9 mouse cellular contexts compared by ENCODE assay signal in genomic region chr5:120836731-120837585, GRCm38 (mm10). TPM values are rescaled to one million over a fixed set of nuclear protein-coding genes. Genes with fewer than 3 reads are reported as not detected.
DNase-seq lines count a peak whose midpoint lies in the region; ATAC-seq and TF ChIP-seq lines count a peak whose summit lies in the region.
"Had no signal": no experiment of that assay in that cellular context is flagged by ENCODE, and none has a peak within 500 bp of the region (broad histone marks: within the 10 kb centered on the region; RNA-seq: fewer than 3 reads in every experiment).

No protein-coding gene starts in this region.

- H3K4me2 ChIP-seq in forebrain, embryonic 16.5 days (ENCODE audit: low read length) = no peak overlapping the region
- no peak overlapping the region for H3K4me2 ChIP-seq in neural tube, embryonic 15.5 days
- no peak overlapping the region for H3K4me2 ChIP-seq in lung, embryonic 14.5 days

- H3K36me3 ChIP-seq in forebrain, embryonic 10.5 days (replicated peaks) = no peaks in the 10 kb centered on the region
- H3K36me3 ChIP-seq in forebrain, embryonic 16.5 days (ENCODE audit: control insufficient read depth, insufficient read depth) = no peaks in the 10 kb centered on the region
- no peaks in the 10 kb centered on the region for H3K36me3 ChIP-seq in neural tube, embryonic 15.5 days
- no peaks in the 10 kb centered on the region for H3K36me3 ChIP-seq in lung, embryonic 14.5 days (ENCODE audit: insufficient read depth)
- H3K36me3 ChIP-seq in splenic B cell, adult 2 months (ENCODE audit: control insufficient read depth, insufficient read depth, low read length, poor library complexity, severe bottlenecking) = no peaks in the 10 kb centered on the region

- ATAC-seq in forebrain, embryonic 16.5 days = no peak
- ATAC-seq in neural tube, embryonic 15.5 days (ENCODE audit: low FRiP score) = no peak
- peak; percentile 51 to 56; a peak in 1 of 4 replicates for ATAC-seq in hematopoietic stem cell, adult 5-6 weeks (replicated peaks in 1 of 2; ENCODE audit: insufficient read depth in 1 of 2, low FRiP score in 2 of 2, low TSS enrichment in 1 of 2, low read depth in 1 of 2, poor library complexity in 2 of 2, severe bottlenecking in 2 of 2)
- ATAC-seq in lung, embryonic 14.5 days (ENCODE audit: insufficient read depth) = no peak

- H3K27me3 ChIP-seq in forebrain, embryonic 10.5 days (ENCODE audit: poor library complexity, severe bottlenecking) = peaks cover 16% of the 10 kb centered on the region
- H3K27me3 ChIP-seq in forebrain, embryonic 16.5 days (replicated peaks; ENCODE audit: control insufficient read depth, insufficient read depth, low read length) = no peaks in the 10 kb centered on the region
- H3K27me3 ChIP-seq in neural tube, embryonic 15.5 days (replicated peaks) = peaks cover 18% of the 10 kb centered on the region; the same call in 1 of the 2 replicates
- H3K27me3 ChIP-seq in lung, embryonic 14.5 days (ENCODE audit: insufficient read depth, low read length) = no peaks in the 10 kb centered on the region
- no peaks in the 10 kb centered on the region; the same call in 1 of the 2 replicates for H3K27me3 ChIP-seq in splenic B cell, adult 2 months (ENCODE audit: control insufficient read depth, insufficient read depth, low read length, poor library complexity, severe bottlenecking)

- H3K27ac ChIP-seq in forebrain, embryonic 10.5 days = no peak overlapping the region
- no peak overlapping the region for H3K27ac ChIP-seq in forebrain, embryonic 16.5 days (ENCODE audit: low read length)
- H3K27ac ChIP-seq in neural tube, embryonic 15.5 days (replicated peaks) = no peak overlapping the region
- H3K27ac ChIP-seq in lung, embryonic 14.5 days (ENCODE audit: low read depth) = no peak overlapping the region

- DNase-seq in forebrain, embryonic 10.5 days (ENCODE audit: extremely low spot score, low spot score) = peak; percentile 48
- DNase-seq in neural tube, embryonic 10.5 days (ENCODE audit: extremely low spot score, low spot score) = peak; percentile 54
- DNase-seq in c-Kit-positive CD71-positive TER-119-negative erythroid progenitor cells, embryonic 14.5 days (ENCODE audit: low read depth) = peak; percentile 23
- peak; percentile 71 for DNase-seq in lung, embryonic 14.5 days
- peak; percentile 71 for DNase-seq in splenic B cell, adult 2 months (ENCODE audit: low read depth, low spot score)

- peaks cover 19% of the 10 kb centered on the region for H3K4me1 ChIP-seq in forebrain, embryonic 10.5 days
- peaks cover 9% of the 10 kb centered on the region for H3K4me1 ChIP-seq in forebrain, embryonic 16.5 days (replicated peaks; ENCODE audit: control insufficient read depth, insufficient read depth, low read length)
- no peaks in the 10 kb centered on the region; the same call in 1 of the 2 replicates for H3K4me1 ChIP-seq in neural tube, embryonic 15.5 days
- no peaks in the 10 kb centered on the region for H3K4me1 ChIP-seq in lung, embryonic 14.5 days (ENCODE audit: insufficient read depth)

- H3K4me3 ChIP-seq in forebrain, embryonic 10.5 days = no peak overlapping the region
- no peak overlapping the region for H3K4me3 ChIP-seq in forebrain, embryonic 16.5 days (replicated peaks; ENCODE audit: low read length)
- H3K4me3 ChIP-seq in neural tube, embryonic 15.5 days (replicated peaks) = no peak overlapping the region
- no peak overlapping the region for H3K4me3 ChIP-seq in lung, embryonic 14.5 days (ENCODE audit: low read depth, low read length)

- peak; percentile 77 for TF ChIP-seq CTCF in lung, embryonic 14.5 days (IDR thresholded peaks at IDR 0.05; ENCODE audit: low read depth)

- no peak overlapping the region for H3K9ac ChIP-seq in forebrain, embryonic 16.5 days (replicated peaks; ENCODE audit: low read depth, low read length)
- no peak overlapping the region for H3K9ac ChIP-seq in neural tube, embryonic 15.5 days (replicated peaks)
- H3K9ac ChIP-seq in lung, embryonic 14.5 days = no peak overlapping the region

- WGBS in forebrain, embryonic 10.5 days = 8% methylated on average over 8 of the region's 8 CpGs
- WGBS in forebrain, embryonic 16.5 days = 13% methylated on average over 8 of the region's 8 CpGs
- WGBS in neural tube, embryonic 15.5 days = 6% methylated on average over 8 of the region's 8 CpGs
- WGBS in lung, embryonic 14.5 days = 7% methylated on average over 8 of the region's 8 CpGs

- H3K9me3 ChIP-seq in forebrain, embryonic 10.5 days = no peaks in the 10 kb centered on the region
- no peaks in the 10 kb centered on the region for H3K9me3 ChIP-seq in forebrain, embryonic 16.5 days (ENCODE audit: control insufficient read depth, low read length)
- no peaks in the 10 kb centered on the region for H3K9me3 ChIP-seq in neural tube, embryonic 15.5 days (replicated peaks)
- no peaks in the 10 kb centered on the region for H3K9me3 ChIP-seq in lung, embryonic 14.5 days (ENCODE audit: low read depth, low read length)

RNA-seq across cellular contexts. Expression of gene Oas1f, which starts 10.2 kb away (rescaled TPM):
- polyA plus RNA-seq in forebrain, embryonic 10.5 days (2016; fragmentation: Nextera tagmentation; extraction: Ambion mirVana) = not detected in 2 replicates
- polyA plus RNA-seq in forebrain, embryonic 16.5 days (2015; fragmentation: Nextera tagmentation; extraction: Ambion mirVana) = not detected in 2 replicates
- not detected in 2 replicates for polyA plus RNA-seq in neural tube, embryonic 15.5 days (2015; fragmentation: Nextera tagmentation; extraction: Ambion mirVana)
- total RNA-seq in hematopoietic stem cell, adult 5-6 weeks (2017) = not detected in 2 replicates
- not detected in 2 replicates for polyA plus RNA-seq in lung, embryonic 14.5 days (2014; fragmentation: Nextera tagmentation; extraction: Ambion mirVana)
- total RNA-seq: left cerebral cortex, postnatal 10 days had no signal

RNA-seq across cellular contexts. Expression of gene Oas1h, which starts 24.3 kb away (rescaled TPM):
- polyA plus RNA-seq in forebrain, embryonic 10.5 days (2016; fragmentation: Nextera tagmentation; extraction: Ambion mirVana) = not detected in 2 replicates
- not detected in 2 replicates for polyA plus RNA-seq in forebrain, embryonic 16.5 days (2015; fragmentation: Nextera tagmentation; extraction: Ambion mirVana)
- not detected in 2 replicates for polyA plus RNA-seq in neural tube, embryonic 15.5 days (2015; fragmentation: Nextera tagmentation; extraction: Ambion mirVana)
- not detected in 2 replicates for total RNA-seq in hematopoietic stem cell, adult 5-6 weeks (2017)
- polyA plus RNA-seq in lung, embryonic 14.5 days (2014; fragmentation: Nextera tagmentation; extraction: Ambion mirVana) = not detected in 2 replicates
- total RNA-seq: left cerebral cortex, postnatal 10 days had no signal

RNA-seq across cellular contexts. Expression of gene Oas1c, which starts 24.6 kb away (rescaled TPM):
- 0.33 and 0.41 TPM in 2 replicates for polyA plus RNA-seq in forebrain, embryonic 10.5 days (2016; fragmentation: Nextera tagmentation; extraction: Ambion mirVana)
- 0.32 and 0.34 TPM in 2 replicates for polyA plus RNA-seq in forebrain, embryonic 16.5 days (2015; fragmentation: Nextera tagmentation; extraction: Ambion mirVana)
- 0.55 and 0.65 TPM in 2 replicates for polyA plus RNA-seq in neural tube, embryonic 15.5 days (2015; fragmentation: Nextera tagmentation; extraction: Ambion mirVana)
- total RNA-seq in hematopoietic stem cell, adult 5-6 weeks (2017) = 2.0 and 10.4 TPM in 2 replicates
- 0.32 and 0.68 TPM in 2 replicates for polyA plus RNA-seq in lung, embryonic 14.5 days (2014; fragmentation: Nextera tagmentation; extraction: Ambion mirVana)

RNA-seq across cellular contexts. Expression of gene Oas1e, which starts 41.6 kb away (rescaled TPM):
- not detected in 2 replicates for polyA plus RNA-seq in forebrain, embryonic 10.5 days (2016; fragmentation: Nextera tagmentation; extraction: Ambion mirVana)
- polyA plus RNA-seq in forebrain, embryonic 16.5 days (2015; fragmentation: Nextera tagmentation; extraction: Ambion mirVana) = not detected in 2 replicates
- polyA plus RNA-seq in neural tube, embryonic 15.5 days (2015; fragmentation: Nextera tagmentation; extraction: Ambion mirVana) = 0.18 and 0.31 TPM in 2 replicates
- total RNA-seq in hematopoietic stem cell, adult 5-6 weeks (2017) = 0.19 and 0.30 TPM in 2 replicates
- polyA plus RNA-seq in lung, embryonic 14.5 days (2014; fragmentation: Nextera tagmentation; extraction: Ambion mirVana) = not detected in 2 replicates
- total RNA-seq: left cerebral cortex, postnatal 10 days had no signal

RNA-seq across cellular contexts. Expression of gene Oas1g, which starts 50.5 kb away (rescaled TPM):
- 0.12 TPM in 1 of 2 replicates, not detected in the other for polyA plus RNA-seq in forebrain, embryonic 10.5 days (2016; fragmentation: Nextera tagmentation; extraction: Ambion mirVana)
- polyA plus RNA-seq in forebrain, embryonic 16.5 days (2015; fragmentation: Nextera tagmentation; extraction: Ambion mirVana) = not detected in 2 replicates
- polyA plus RNA-seq in neural tube, embryonic 15.5 days (2015; fragmentation: Nextera tagmentation; extraction: Ambion mirVana) = 0.37 and 1.4 TPM in 2 replicates
- total RNA-seq in hematopoietic stem cell, adult 5-6 weeks (2017) = 4.8 and 6.2 TPM in 2 replicates
- polyA plus RNA-seq in lung, embryonic 14.5 days (2014; fragmentation: Nextera tagmentation; extraction: Ambion mirVana) = 0.20 TPM in 1 of 2 replicates, not detected in the other
- total RNA-seq: left cerebral cortex, postnatal 10 days had no signal

Comparison
In these comparisons a context has a peak if more than half of its experiments do, and no peak if none do; other contexts are left out.
1. ATAC-seq: peak in hematopoietic stem cell, adult 5-6 weeks (2 of 2); none in forebrain, embryonic 16.5 days (single experiment), neural tube, embryonic 15.5 days (single experiment) and lung, embryonic 14.5 days (single experiment).
2. Peak in every context shown above with its lines, with median percentiles within 50 percentile points of each other: DNase-seq.